ENCODE assay signal across 25 mouse cellular contexts in the genomic region with DNA sequence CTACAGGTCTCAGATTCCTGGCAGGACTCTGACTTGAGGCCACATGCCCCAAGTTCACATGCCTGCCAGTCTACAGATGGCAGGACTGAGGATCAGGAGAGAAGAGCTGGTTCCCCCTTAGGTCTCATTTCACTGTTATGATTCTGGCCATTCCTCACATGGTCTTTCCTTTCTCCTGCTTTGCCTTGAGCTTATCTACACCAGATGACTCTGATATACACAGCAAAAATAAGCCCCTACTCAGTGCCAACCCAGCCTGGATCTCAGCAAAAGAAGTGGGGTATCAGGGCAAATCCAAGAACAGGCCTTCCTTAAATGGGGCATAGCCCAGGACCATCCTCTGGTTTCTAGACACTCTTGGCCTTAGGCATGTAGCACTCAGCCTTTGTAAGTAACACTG. TPM values are rescaled to one million over a fixed set of nuclear protein-coding genes. Genes with fewer than 3 reads are reported as not detected.
DNase-seq lines count a peak whose midpoint lies in the region; ATAC-seq and TF ChIP-seq lines count a peak whose summit lies in the region.
"Had no signal": no experiment of that assay in that cellular context is flagged by ENCODE, and none has a peak within 500 bp of the region (broad histone marks: within the 10 kb centered on the region; RNA-seq: fewer than 3 reads in every experiment).

No protein-coding gene starts in this region.

- no peaks in the 10 kb centered on the region for H3K27me3 ChIP-seq in cerebellum, adult 2 months (ENCODE audit: control insufficient read depth, insufficient read depth, low read length)
- no peaks in the 10 kb centered on the region for H3K27me3 ChIP-seq in heart, embryonic 10.5 days (ENCODE audit: insufficient read depth, poor library complexity, severe bottlenecking)
- no peaks in the 10 kb centered on the region for H3K27me3 ChIP-seq in lung, embryonic 16.5 days (ENCODE audit: control insufficient read depth, insufficient read depth, low read depth, low read length)
- H3K27me3 ChIP-seq: embryonic facial prominence, embryonic 12.5 days; forebrain, embryonic 12.5 days; heart, embryonic 15.5 days; hindbrain, embryonic 12.5 days had no signal

- ATAC-seq in lung, embryonic 16.5 days (ENCODE audit: low read depth): no peak
- ATAC-seq: CD4-positive, CD25-positive, alpha-beta regulatory T cell, adult 4 months; forebrain, embryonic 16.5 days; hindbrain, embryonic 16.5 days; inflammation-experienced regulatory T-cells, adult 6 months had no signal

- no peak for DNase-seq in cerebellum, adult 2 months
- no peak for DNase-seq in cerebellum, postnatal 25 days
- DNase-seq in heart, adult 11 months: peak; percentile 71
- DNase-seq in heart, embryonic 10.5 days (ENCODE audit: low spot score): no peak
- DNase-seq in layer of hippocampus, adult 2 months (ENCODE audit: low spot score in 2 of 2): no peak
- DNase-seq in layer of hippocampus, adult 9-11 months: no peak
- DNase-seq in lung, adult 18-20 months: no peak
- DNase-seq: adrenal gland, postnatal 10 days; B cell, adult 2 months; cerebellum, adult 11 months; cerebellum, postnatal 10 days; embryo, embryonic 11 days; gastrocnemius, postnatal 14 days; heart, postnatal 4 days had no signal

- 0 out of 2 replicates have a peak overlapping the region, but pooled peaks have one; percentile 31 for H3K27ac ChIP-seq in cerebellum, adult 2 months (ENCODE audit: insufficient read depth, low read length)
- H3K27ac ChIP-seq in heart, embryonic 10.5 days: no peak overlapping the region
- peak overlapping the region; percentile 88 for H3K27ac ChIP-seq in layer of hippocampus, adult 2 months
- H3K27ac ChIP-seq in lung, embryonic 16.5 days (ENCODE audit: low read length): peak overlapping the region; percentile 59
- H3K27ac ChIP-seq: embryonic facial prominence, embryonic 12.5 days; forebrain, embryonic 12.5 days; hindbrain, embryonic 12.5 days had no signal

- peaks cover 29% of the 10 kb centered on the region for H3K4me1 ChIP-seq in cerebellum, adult 2 months (ENCODE audit: control insufficient read depth, insufficient read depth, low read length)
- peaks cover 36% of the 10 kb centered on the region for H3K4me1 ChIP-seq in heart, embryonic 10.5 days
- H3K4me1 ChIP-seq in lung, embryonic 16.5 days (replicated peaks; ENCODE audit: control insufficient read depth, insufficient read depth, low read length): peaks cover 50% of the 10 kb centered on the region

- H3K4me3 ChIP-seq in cerebellum, adult 2 months (replicated peaks; ENCODE audit: insufficient read depth, low read depth, low read length): no peak overlapping the region
- no peak overlapping the region for H3K4me3 ChIP-seq in heart, embryonic 10.5 days
- H3K4me3 ChIP-seq in layer of hippocampus, adult 2 months: no peak overlapping the region
- no peak overlapping the region for H3K4me3 ChIP-seq in lung, embryonic 16.5 days (ENCODE audit: low read length)
- H3K4me3 ChIP-seq: embryonic facial prominence, embryonic 12.5 days; forebrain, embryonic 12.5 days; heart, embryonic 15.5 days; hindbrain, embryonic 12.5 days had no signal

- H3K9me3 ChIP-seq in heart, embryonic 10.5 days: no peaks in the 10 kb centered on the region
- H3K9me3 ChIP-seq in lung, embryonic 16.5 days (ENCODE audit: control insufficient read depth, low read length): no peaks in the 10 kb centered on the region
- H3K9me3 ChIP-seq: embryonic facial prominence, embryonic 12.5 days; forebrain, embryonic 12.5 days; G1E; heart, embryonic 15.5 days; hindbrain, embryonic 12.5 days had no signal

- no peaks in the 10 kb centered on the region for H3K36me3 ChIP-seq in heart, embryonic 10.5 days
- H3K36me3 ChIP-seq in lung, embryonic 16.5 days (ENCODE audit: control insufficient read depth, insufficient read depth, low read length): no peaks in the 10 kb centered on the region
- H3K36me3 ChIP-seq: embryonic facial prominence, embryonic 12.5 days; forebrain, embryonic 12.5 days; heart, embryonic 15.5 days; hindbrain, embryonic 12.5 days had no signal

- H3K9ac ChIP-seq in lung, embryonic 16.5 days (ENCODE audit: low read length): no peak overlapping the region
- H3K9ac ChIP-seq: embryonic facial prominence, embryonic 12.5 days; forebrain, embryonic 12.5 days; heart, embryonic 15.5 days; hindbrain, embryonic 12.5 days had no signal

- no peak for TF ChIP-seq CTCF in cerebellum, adult 2 months (IDR thresholded peaks at IDR 0.05; ENCODE audit: borderline replicate concordance, insufficient read depth, low read depth, low read length)
- no peak for TF ChIP-seq CTCF in layer of hippocampus, adult 2 months (conservative IDR thresholded peaks at IDR 0.05)

- no peak overlapping the region for H3K4me2 ChIP-seq in lung, embryonic 16.5 days (ENCODE audit: low read depth, low read length)
- H3K4me2 ChIP-seq: embryonic facial prominence, embryonic 12.5 days; forebrain, embryonic 12.5 days; heart, embryonic 11.5 days; heart, embryonic 15.5 days; hindbrain, embryonic 12.5 days had no signal

- no peak for TF ChIP-seq POLR2A in cerebellum, adult 2 months (IDR thresholded peaks at IDR 0.05; ENCODE audit: borderline replicate concordance, insufficient read depth, low read length)

RNA-seq across cellular contexts. Expression of a gene that starts 21.6 kb away (rescaled TPM):
- 5.4 and 5.8 TPM in 2 replicates for polyA plus RNA-seq in cerebellum, adult 2 months (2012; rRNA removed)
- 7.7 and 9.2 TPM in 2 replicates for polyA plus RNA-seq in heart, embryonic 10.5 days (2016; fragmentation: Nextera tagmentation; extraction: Ambion mirVana)
- 10 to 100 TPM; 20.2 to 24.1 TPM for total RNA-seq in layer of hippocampus, adult 2 months (2021)
- polyA plus RNA-seq in lung, embryonic 16.5 days (2015; fragmentation: Nextera tagmentation; extraction: Ambion mirVana): 15.9 and 17.2 TPM in 2 replicates
